Mouse (Mus musculus) erythroblast, embryonic 14.5 days (primary cell): ENCODE results near the gene Dlgap4.

Experiments used
- GATA1 ChIP-seq: IDR thresholded peaks from 2 replicates; pipeline ENCODE4 v1.6.1; 2012; ENCODE audit warnings: low read length, inconsistent platforms, mixed read lengths
- TAL1 ChIP-seq: IDR thresholded peaks from 3 replicates; pipeline ENCODE4 v1.6.1; 2012; ENCODE audit warnings: low read length, inconsistent platforms, mixed read lengths

DNA sequence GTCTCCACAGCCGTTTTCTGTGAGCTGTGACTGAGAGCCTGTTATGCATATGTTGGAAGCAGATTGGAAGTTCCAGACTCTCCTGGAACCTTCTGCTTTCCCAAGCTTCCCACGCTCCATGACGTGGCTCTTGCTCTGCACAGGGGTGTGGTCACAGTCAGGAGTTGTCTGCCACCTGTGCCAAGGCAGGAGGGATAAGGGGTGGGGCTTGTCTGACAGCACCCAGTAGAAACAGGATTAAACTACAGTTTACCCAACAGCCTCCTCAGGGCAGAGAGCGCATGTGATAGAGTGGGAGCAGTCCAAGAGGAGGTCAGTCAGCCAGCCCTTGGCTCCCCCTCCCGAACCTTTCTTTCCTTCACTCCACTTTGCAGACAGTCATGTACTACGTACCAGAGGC lies 118.6 kb downstream of the Dlgap4 start:
- TF ChIP-seq GATA1 (no peak), TAL1 (no peak)
